Mouse (Mus musculus): ENCODE data around the gene Olfr968.

Olfr968 gene

GRCm38 (mm10) chr9:39783153-39783552 lies at the start of gene Olfr968:
Olfr968 (minus strand) TSS chr9:39783253.
- no peak for DNase-seq

GRCm38 (mm10) chr9:39808560-39808959 lies 25.5 kb upstream of the Olfr968 start, which contains the start of gene Olfr970:
Olfr970 (plus strand) TSS chr9:39808860.
- no peak for DNase-seq

- no peak for DNase-seq
Measured at GRCm38 (mm10) chr9:39790558-39790957, 7.5 kb upstream of the Olfr968 start, which contains the start of gene Olfr969. Olfr969 (plus strand) TSS chr9:39790945.

- DNase-seq: no peak
Measured at GRCm38 (mm10) chr9:39746428-39746827, 36.6 kb downstream of the Olfr968 start.

- DNase-seq: no peak
Measured at GRCm38 (mm10) chr9:39745949-39746348, 37.1 kb downstream of the Olfr968 start, which contains the start of gene Olfr967. Olfr967 (plus strand) TSS chr9:39746249.

- DNase-seq: no peak
Measured at GRCm38 (mm10) chr9:39740741-39741140, 42.3 kb downstream of the Olfr968 start.

GRCm38 (mm10) chr9:39730678-39731077 lies 52.4 kb downstream of the Olfr968 start, which contains the start of gene Olfr150:
Olfr150 (plus strand) TSS chr9:39730978.
- no peak for DNase-seq
